Mouse (Mus musculus) spleen, postnatal 4 days (tissue): ENCODE data around the gene Tsx.
A peak's percentile ranks its signal among the peaks of the same experiment; 100 is the strongest.
"Not testable (repeated sequence)": the region's sequence is repeated elsewhere in the genome, so short reads cannot be mapped to it uniquely, and the experiment has no call there.

Experiments used
- DNase-seq, 2 experiments: peaks; one replicate each; pipeline ENCODE4 v3.0.0; 2022; ENCODE audit warnings: low spot score in 2 of 2

Tsx gene

GRCm38 (mm10) chrX:103414167-103414566 is at the start of gene Tsx:
Tsx (plus strand) TSS chrX:103414467.
- DNase-seq = no peak

DNA sequence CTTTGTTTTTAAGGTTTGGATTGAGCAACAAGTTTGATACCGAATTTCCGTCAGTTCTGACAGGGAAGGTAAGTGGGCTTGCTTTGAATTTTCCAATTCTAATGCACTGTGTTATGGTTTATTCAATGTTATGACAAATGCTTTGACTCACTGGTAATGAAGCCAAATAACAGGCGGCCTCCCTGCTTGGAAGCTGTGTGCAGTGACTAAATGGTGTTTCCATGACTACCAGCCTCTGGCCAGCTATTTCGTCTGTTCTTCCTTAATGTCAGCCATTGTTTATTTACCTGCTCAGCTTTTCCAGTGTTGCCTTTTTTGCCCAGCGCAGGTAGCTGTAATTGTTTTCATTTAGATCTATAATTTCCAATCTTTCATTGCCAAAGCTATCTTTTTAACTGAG is 48.1 kb upstream of the Tsx start:
- no peak for DNase-seq

DNA sequence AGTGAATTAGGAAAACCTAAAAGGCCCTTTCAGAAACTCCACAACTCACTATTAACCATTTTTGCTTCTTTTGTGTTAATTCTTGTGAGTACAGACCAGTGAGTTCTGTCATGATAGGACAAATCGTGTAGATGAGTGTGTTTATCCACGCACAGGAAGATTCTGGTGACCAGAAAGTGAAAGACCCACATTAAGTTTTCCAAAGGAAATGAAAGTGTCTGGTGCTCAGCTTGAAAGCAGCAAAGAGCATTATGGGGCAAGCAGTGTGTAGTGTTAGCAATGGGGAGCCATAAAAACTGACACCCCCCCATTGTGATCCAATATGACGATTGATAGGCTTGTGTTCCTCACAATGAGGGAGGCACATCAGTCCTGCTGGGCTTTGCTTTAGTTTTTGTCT is 45.6 kb upstream of the Tsx start:
- DNase-seq = no peak

GRCm38 (mm10) chrX:103371221-103371620 is 43.0 kb upstream of the Tsx start:
- DNase-seq = no peak

DNA sequence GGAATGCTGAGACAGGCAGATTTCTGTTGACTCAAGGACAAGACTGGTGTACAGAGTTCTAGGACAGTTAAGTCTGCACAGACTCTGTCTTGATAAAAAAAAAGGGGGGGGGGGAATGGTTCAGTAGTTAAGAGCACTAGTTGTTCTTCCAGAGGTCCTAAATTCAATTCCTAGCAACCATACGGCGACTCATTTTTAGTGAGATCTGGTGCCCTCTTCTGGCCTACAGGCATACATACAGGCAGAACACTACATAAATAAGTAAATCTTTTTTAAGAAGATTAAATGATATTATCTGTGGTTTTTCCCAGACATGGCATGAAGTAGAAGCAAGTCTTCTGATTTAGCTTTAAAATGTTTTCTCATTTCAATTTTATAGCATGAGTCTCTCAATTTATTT is 42.6 kb upstream of the Tsx start:
- no peak for DNase-seq

DNA sequence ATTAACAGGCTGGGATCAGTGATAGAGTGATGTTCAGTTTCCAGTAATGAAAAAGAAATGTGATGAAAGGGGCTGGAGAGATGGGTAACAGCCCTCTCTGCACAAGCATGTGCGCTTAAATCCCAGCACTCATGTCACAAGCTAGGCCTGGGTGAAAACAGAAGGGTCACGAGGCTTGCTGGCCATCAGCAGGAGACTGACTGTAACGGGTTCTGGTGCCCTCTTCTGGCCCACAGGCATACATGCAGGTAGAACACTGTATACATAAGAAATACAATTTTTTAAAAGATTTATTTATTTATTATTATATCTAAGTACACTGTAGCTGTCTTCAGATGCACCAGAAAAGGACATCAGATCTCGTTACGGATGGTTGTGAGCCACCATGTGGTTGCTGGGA is 40.0 kb upstream of the Tsx start:
- no peak for DNase-seq

DNA sequence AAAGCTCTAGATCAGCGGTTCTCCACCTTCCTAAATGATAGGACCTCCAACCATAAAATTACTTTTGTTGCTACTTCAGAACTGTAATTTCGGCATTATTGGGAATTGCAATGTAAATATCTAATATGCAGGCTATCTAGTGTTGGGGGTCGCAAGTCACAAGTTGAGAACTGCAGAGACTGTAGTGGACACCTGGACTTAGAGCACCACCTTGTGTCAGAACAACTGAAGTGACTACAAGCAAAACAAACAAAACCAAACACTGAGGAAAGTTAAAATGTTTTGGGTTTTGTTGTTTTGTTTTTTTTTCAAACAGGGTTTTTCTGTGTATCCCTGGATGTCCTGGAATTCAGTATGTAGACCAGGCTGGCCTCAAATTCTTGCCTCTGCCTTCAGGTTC is 29.7 kb upstream of the Tsx start:
- DNase-seq = no peak

DNA sequence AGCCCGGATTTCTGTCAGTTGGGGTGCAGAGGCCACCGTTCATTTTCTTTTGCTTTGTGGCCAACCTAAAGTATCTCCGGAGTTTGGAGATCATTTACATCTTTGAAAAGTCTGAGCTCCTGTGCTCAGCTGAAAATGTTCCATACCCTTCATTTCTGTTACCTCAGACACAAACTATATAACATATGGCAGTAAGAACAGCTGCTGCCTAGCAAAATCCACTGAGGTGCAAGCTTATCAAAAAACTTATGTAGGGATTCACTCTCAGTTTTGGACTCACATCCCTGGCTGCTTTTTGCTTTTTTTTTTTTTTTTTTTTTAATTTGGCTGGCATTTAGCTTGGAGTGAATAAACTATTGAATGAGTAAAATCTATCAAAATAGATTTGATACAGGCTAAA is 26.1 kb upstream of the Tsx start:
- DNase-seq = no peak

GRCm38 (mm10) chrX:103393841-103394240 is 20.4 kb upstream of the Tsx start:
- DNase-seq = no peak

GRCm38 (mm10) chrX:103405021-103405420 is 9.2 kb upstream of the Tsx start:
- peak in 1 of 2 experiments; percentile 9 for DNase-seq

DNA sequence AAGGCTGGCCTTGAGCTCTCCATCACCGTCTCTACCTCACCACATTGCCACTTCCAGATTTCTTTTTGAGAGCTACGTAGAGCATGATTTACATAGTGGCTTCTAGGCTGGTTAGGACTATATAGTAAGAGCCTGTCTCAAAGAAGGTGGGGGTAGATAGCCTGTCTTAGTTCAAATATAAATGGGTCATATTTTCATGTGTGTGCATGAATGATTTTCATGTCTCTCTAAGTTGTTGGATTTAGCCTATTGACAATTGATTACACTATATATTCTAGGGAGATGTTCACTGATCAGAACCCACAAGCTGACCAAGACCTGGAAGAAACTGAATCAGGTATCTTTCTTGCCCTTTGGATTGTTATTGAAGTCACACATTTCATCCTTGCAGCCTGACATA is 7.4 kb downstream of the Tsx start, which contains the start of gene Gm26992:
Gm26992 (plus strand) TSS at position 301 of the 400 bp plus-strand sequence.
- DNase-seq = no peak

DNA sequence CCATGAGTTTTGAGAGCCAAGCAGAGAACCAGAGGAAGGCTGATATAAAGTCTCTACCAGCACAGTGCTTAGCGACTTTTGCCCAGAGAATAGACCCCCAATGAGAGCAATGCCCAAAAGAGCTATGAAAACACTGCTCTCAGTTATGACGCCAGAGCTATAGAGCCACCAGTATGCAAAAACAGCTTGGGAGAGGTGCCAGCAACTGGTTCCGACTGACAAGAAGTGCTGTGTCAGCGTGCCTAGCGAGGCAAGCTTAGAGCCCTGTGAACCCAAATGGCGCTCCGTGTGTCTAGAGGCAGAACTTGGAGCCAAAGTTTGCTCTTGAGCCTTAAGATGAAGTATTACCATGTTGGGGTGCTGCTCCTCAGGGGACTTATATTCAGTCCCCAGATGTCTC is 13.4 kb downstream of the Tsx start:
- DNase-seq = no peak

- no peak for DNase-seq
These were observed 18.0 kb downstream of the Tsx start for GRCm38 (mm10) chrX:103432293-103432692.

DNA sequence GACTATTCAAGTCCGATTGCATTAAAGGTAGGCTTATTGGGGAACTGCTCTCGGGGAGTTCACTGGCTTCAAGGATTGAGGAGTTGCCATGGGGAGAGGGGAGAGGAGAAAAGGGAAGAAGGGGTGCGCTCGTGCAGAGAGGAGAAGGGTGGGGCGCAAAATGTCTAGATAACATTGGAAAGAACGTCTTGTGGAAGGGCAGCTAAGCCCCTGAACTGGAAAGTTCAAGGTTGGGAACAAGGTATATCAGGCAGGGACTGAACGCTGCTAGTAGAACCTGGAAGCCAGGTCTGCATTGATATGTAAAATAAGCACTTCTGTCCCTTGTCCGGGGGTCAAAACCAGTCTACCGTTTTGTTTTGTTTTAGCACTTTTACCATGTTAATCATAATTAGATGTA is 23.8 kb downstream of the Tsx start:
- DNase-seq = no peak

- DNase-seq = no peak
These were observed 26.5 kb downstream of the Tsx start for GRCm38 (mm10) chrX:103440803-103441202.

- peak in 1 of 2 experiments; percentile 10 for DNase-seq
These were observed 29.5 kb downstream of the Tsx start for GRCm38 (mm10) chrX:103443755-103444154.

GRCm38 (mm10) chrX:103447539-103448169 is 33.4 kb downstream of the Tsx start:
- DNase-seq = peak; percentile 36 to 80

DNA sequence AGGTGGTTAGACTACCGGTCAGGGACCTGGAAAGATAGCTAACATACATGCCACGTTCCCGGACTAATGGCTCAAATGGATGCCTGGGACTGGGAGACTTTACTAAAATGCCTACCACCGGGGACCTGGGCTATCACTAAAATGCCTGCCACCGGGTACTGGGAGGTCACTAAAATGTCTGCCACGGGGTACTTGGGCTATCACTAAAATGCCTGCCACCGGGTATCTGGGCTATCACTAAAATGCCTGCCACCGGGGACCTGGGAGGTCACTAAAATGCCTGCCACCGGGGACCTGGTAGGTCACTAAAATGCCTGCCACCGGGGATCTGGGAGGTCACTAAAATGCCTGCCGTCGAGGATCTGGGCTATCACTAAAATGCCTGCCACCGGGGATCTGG is 34.2 kb downstream of the Tsx start:
- DNase-seq = not testable (repeated sequence)

DNA sequence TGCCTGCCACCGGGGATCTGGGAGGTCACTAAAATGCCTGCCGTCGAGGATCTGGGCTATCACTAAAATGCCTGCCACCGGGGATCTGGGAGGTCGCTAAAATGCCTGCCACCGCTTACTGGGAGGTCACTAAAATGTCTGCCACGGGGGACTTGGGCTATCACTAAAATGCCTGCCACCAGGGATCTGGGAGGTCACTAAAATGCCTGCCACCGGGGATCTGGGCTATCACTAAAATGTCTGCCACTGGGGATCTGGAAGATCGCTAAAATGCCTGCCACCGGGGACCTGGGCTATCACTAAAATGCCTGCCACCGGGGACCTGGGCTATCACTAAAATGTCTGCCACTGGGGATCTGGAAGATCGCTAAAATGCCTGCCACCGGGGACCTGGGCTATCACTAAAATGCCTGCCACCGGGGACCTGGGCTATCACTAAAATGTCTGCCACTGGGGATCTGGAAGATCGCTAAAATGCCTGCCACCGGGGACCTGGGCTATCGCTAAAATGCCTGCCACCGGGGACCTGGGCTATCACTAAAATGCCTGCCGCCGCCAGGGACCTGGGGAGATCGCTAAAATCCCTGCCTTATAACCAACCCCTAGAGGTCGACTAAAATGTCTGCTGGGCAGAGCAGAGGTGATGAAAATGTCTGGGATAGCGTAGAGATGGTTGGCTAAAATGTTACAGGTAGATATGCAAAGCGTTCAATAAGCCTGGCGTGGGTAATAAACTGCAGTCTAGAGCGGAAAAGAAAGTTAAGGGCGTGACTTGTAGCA is 34.9 kb downstream of the Tsx start:
- not testable (repeated sequence) for DNase-seq

GRCm38 (mm10) chrX:103452815-103453214 is 38.5 kb downstream of the Tsx start:
- DNase-seq = no peak

- DNase-seq = peak in 1 of 2 experiments; percentile 71
These were observed 45.8 kb downstream of the Tsx start for GRCm38 (mm10) chrX:103460056-103460455.

DNA sequence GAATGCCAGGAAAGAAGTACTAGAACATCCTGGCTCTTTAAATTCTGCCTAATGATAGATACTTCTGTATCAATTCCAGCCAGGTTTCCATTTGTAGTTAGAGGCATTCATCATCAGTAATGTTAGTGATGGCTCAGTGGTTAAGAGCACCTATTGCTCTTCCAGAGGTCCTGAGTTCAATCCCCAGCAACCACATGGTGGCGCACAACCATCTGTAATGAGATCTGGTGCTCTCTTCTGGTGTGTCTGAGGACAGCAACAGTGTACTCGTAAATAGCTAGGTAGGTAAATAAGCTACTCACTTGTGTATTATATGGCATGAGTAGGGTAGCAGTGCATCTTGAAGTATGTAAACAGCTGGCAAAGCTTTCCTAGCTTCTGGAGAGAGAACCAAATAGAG is 54.7 kb downstream of the Tsx start:
- no peak for DNase-seq

- no peak for DNase-seq
These were observed 58.1 kb downstream of the Tsx start for GRCm38 (mm10) chrX:103472346-103472745.
